Mouse (Mus musculus) thymus, postnatal 4 days (tissue): ENCODE results near the gene Pxk.
"Not testable (repeated sequence)": the region's sequence is repeated elsewhere in the genome, so short reads cannot be mapped to it uniquely, and the experiment has no call there.

ENCODE experiments used
- DNase-seq: peaks from one replicate; pipeline ENCODE4 v3.0.0; 2021

The Pxk gene

GRCm38 (mm10) chr14:8108047-8108446 lies 10.0 kb downstream of the Pxk start:
- no peak for DNase-seq

DNA sequence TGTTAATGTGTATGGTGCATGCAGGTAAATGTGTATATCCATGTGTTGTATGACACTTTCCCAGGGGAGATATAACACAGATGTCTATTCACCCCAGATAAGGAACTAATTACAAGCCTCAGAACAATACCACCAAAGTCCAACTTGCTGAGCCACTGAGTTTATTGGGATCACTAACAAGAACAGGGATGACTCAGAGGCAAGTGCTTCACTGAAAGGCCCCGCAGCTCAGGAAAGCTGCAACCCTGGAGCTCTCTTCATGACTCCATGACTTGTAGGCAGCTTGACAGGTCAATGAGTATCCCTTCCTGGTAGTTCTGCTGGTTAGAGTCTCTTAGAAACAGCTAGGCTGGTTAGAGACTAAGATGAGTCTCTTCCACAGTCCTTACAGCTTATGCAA lies 11.0 kb downstream of the Pxk start:
- DNase-seq = no peak

GRCm38 (mm10) chr14:8111545-8111944 lies 13.5 kb downstream of the Pxk start:
- DNase-seq = no peak

DNA sequence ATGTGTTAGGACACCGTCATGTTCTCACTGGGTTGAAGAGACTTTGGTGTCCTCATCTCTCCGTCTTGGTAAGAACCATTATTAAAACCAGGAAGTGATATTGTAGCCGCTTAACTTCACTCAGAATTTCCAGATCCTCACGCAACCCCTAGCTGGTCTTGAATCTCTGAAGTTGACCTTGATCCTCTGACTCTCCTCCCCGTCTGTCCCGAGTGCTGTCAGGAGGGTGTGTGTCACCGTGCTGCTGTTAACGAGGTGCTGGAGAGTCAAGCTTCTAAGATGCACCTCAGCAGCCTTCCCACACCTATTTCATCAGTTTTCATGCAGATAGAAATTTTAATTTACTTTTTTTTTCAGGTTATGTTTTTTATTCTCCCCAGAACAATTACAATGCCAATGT lies 14.0 kb downstream of the Pxk start:
- DNase-seq = no peak

DNA sequence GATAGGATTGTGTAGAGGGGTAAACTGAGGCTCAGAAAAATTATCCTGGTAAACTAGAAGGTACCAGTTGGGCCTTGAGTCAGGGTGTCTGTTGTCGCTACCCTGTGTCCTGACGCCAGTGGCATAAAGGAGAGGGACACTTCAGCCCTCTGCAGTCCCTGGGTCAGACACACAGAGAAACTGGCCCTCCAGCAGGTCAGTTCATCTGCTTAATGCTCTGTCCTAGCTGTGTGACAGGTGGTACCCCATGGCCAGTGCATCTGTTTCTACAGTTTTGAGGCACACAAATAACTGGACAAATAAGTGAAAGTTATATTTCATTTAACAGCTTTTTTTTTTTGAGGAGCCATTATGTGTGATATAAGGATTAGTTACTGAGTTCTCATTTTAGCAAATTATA lies 15.6 kb downstream of the Pxk start:
- no peak for DNase-seq

GRCm38 (mm10) chr14:8114306-8114705 lies 16.3 kb downstream of the Pxk start:
- DNase-seq = no peak

GRCm38 (mm10) chr14:8114756-8115155 lies 16.7 kb downstream of the Pxk start:
- no peak for DNase-seq

DNA sequence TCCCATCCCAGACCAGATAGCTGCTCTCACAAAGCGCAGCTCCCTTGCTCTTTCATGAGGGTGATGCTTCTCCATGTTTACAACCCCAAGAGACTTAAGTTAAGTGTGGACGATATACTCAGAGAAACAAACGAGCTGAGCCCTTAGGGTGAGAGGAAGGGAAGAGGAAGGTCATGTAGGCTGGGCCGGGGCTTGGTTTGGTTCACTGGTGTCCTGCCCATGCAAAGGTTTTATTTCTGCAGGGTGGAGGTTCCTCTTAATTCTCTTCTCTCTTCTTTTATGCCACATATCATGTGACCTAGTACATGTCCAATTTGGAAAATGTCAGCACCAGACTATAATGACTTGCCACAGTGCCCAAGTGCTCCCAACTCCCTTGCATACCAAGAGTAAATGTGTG lies 17.8 kb downstream of the Pxk start:
- DNase-seq = no peak

GRCm38 (mm10) chr14:8117371-8117770 lies 19.4 kb downstream of the Pxk start:
- no peak for DNase-seq

DNA sequence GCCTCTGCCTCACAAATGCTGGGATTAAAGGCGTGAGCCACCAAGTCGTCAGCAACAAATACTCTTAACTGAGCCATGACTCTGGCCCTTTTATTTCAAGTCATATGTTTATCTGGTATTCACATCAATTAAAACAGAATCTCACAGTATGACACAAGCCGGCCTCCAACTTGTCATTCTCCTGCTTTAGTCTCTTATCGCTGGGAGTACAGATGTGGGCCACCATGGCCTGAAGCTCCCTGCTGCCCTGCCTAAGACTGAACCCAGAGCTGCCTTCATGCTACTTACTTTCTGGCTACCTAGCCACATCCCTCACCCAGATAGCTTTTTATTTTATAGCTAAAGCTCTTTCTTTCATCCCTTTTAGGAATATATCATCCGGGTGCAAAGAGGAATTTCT lies 21.4 kb downstream of the Pxk start:
- no peak for DNase-seq

GRCm38 (mm10) chr14:8119904-8120303 lies 21.9 kb downstream of the Pxk start:
- no peak for DNase-seq

DNA sequence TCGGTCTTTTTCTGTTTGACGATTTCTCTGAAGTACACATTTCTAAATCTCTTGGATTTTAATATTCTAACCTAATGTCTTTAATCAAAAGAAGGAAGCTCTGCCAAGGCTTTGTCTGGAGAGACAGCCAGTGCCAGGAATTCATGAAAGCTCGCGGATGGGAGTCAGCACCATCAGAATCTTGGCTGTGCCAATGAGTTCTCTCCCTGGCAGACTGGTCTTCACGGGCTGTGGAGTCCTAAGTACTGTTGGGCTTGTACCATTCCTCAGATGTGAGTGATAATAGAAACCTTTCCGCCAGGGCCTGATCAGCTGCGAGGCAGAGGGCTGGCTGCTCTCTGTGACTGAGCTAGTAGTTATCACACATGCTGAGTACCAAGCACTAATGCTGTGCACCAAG lies 25.1 kb downstream of the Pxk start:
- DNase-seq = no peak

DNA sequence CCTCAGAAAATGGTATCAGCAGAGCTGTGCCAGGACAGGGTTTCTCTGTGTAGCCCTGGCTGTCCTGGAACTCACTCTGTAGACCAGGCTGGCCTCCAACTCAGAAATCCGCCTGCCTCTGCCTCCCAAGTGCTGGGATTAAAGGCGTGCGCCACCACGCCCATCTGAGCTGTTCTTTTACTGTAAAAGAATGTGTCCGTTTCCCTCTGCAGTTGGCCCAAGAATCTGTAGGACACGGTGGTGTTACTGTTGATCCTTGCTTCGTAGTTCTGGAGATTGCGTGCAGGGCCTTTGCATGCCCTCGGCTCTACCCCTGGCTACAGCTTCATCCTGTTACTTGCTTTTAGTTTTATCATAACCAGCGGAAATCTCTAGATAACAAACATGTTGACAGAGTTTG lies 25.6 kb downstream of the Pxk start:
- DNase-seq = not testable (repeated sequence)

GRCm38 (mm10) chr14:8124046-8124881 lies 26.3 kb downstream of the Pxk start:
- DNase-seq = no peak

GRCm38 (mm10) chr14:8127971-8128370 lies 30.0 kb downstream of the Pxk start:
- DNase-seq = peak; percentile 40

GRCm38 (mm10) chr14:8132789-8133188 lies 34.8 kb downstream of the Pxk start:
- no peak for DNase-seq

DNA sequence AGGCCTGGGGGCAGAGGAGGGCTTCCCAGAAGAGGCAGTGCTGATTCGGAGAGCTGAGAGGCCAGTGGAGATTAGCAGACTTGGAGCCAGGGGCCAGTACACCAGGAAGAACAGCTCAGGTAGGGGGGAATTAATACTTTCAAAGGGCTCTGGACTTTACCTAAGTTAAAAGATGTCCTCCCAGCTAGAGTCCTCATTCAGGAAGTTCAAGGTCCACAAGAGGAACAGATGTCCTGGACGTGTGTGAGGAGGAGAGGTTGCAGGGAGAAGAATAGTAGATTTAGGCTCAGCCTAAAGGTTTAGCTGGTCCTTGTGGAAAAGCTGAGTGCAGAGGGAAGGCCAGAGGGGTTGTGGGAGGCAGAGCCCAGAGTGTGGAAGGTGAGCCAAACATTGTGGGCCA lies 36.2 kb downstream of the Pxk start:
- no peak for DNase-seq

DNA sequence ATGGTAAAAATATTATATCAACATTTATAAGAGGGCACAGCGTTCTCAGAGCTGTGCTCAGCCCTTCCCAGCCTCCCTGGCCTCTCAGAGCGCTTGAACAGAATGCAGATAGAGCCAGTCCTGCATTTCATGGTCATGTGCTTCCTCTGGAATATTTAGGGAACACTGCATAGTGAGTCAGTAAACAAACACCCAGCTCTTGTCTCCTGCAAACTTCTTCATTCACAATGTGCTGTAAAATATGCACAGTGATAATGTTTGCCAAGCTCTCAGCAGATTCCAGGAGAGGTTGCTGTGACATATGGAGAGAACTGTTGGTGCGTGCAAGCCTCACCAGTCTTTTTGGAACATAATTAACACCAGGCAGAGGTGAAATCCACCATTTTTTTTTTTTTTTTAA lies 37.1 kb downstream of the Pxk start:
- no peak for DNase-seq

DNA sequence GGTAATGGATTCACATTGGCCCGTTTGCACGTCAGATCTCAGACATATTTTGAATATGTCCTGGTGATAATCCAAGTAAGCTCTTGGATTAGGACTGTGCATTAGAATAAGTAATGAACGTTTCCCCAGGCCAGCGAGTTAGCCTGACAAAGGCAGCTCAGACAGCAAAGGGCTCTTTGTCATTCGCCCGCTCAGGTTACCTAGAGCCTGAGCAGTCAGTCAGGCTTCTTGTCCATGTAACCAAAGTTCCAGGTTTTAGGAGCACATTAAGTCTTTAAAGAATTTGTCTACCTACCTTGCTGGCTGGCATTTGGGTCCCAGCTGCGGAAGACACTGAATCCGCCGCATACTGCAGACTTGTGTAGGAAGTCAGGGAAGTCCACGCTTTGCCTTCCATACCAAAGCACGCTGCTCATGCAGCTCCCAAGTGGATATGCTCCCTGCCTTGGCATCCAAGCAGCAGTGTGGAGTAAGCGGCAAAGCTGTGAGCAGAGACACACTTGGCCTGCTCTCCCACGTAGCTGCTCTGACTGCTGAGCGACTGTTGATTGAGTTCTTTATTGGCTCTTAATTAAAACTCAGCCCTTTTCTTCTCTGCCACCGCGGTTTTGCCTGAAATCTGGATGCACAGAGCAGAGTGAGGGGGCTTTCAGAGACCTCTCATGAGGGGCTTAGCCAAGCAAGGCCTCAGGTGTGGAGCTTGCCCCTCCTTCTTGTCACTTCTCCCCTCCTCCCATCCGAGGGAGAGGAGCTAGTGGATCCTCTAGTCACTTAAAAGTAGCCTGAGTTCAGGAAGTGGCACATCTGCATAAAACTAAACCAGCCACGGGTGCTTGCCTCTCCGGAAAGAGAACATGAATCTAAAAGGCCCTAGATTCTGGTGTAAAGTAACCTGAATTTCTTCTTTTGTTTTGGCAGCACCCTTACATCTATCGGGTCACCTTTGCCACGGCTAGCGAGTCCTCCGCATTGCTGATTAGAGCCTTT lies 42.0 kb downstream of the Pxk start:
- peak; percentile 36 for DNase-seq

GRCm38 (mm10) chr14:8141131-8141530 lies 43.1 kb downstream of the Pxk start:
- DNase-seq = peak; percentile 43

GRCm38 (mm10) chr14:8145594-8146558 lies 47.9 kb downstream of the Pxk start:
- DNase-seq = no peak

DNA sequence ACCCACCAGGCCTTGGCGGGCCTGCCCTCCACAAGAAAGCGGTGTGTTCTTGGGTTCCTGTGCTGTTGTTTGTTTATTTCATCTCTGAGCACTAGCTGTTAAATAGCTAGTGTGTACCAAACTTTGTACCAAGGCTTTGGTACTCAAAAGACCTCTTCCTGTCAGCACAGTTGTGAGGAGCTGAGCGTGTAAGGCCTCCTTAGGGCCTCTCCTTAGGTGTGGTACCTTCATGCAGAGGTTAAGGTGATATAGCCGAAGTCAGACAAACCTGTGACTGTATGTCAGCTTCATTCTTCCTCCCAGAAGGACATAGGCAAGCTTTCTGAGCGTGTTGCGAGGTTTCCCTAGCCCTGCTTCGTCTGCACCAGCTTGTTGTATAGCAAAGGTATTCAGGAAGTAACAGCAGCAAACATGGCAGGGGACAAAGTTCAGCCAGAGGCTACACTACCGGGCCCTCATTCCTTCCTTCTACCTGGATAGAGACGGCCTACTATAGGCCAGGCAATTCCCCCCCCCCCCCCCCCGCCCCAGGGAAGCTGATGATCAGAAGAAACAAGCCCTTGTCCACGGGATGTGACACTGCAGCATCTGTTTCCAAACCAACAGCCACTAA lies 48.7 kb downstream of the Pxk start:
- DNase-seq = no peak
